Mouse (Mus musculus): ENCODE results near the gene Epop. TPM values are rescaled to one million over a fixed set of nuclear protein-coding genes. Genes with fewer than 3 reads are reported as not detected.

Gene Epop
- total RNA-seq, 2 experiments from 2014 or later, result 12.1 to 13.5 TPM

- DNase-seq (ENCODE audit: low spot score in 2 of 2), result no peak
These were observed 37.6 kb downstream of the Epop start for GRCm38 (mm10) chr11:97591910-97592309.

- DNase-seq (ENCODE audit: low spot score in 2 of 2), result no peak
These were observed 39.1 kb downstream of the Epop start for GRCm38 (mm10) chr11:97590227-97590960.

- no peak for DNase-seq (ENCODE audit: low spot score in 2 of 2)
These were observed 40.3 kb downstream of the Epop start for GRCm38 (mm10) chr11:97589216-97589615.

- no peak for DNase-seq (ENCODE audit: low spot score in 2 of 2)
These were observed 43.6 kb downstream of the Epop start for GRCm38 (mm10) chr11:97585932-97586331.

- no peak for DNase-seq (ENCODE audit: low spot score in 2 of 2)
These were observed 45.0 kb downstream of the Epop start for GRCm38 (mm10) chr11:97584476-97584875.

GRCm38 (mm10) chr11:97579088-97579857 lies 50.2 kb downstream of the Epop start:
- no peak for DNase-seq (ENCODE audit: low spot score in 2 of 2)

- no peak for DNase-seq (ENCODE audit: low spot score in 2 of 2)
These were observed 51.2 kb downstream of the Epop start for GRCm38 (mm10) chr11:97578286-97578685.

Small RNAs within 50 kb of the gene (microRNA-seq; reads per million reads assigned to microRNA genes)
- 0 reads per million in 2 experiments for gene Gm24158
- 0.85 to 1.4 reads per million in 2 experiments for gene Mir6927

Other genes with a start within 250 kb of the Epop start
- gene Arhgap23, start 214.2 kb downstream of the Epop start, total RNA-seq (2021), result 10 to 100 TPM; 66.7 to 70.0 TPM
- not detected for gene 4933428G20Rik, start 129.4 kb downstream of the Epop start, total RNA-seq (2021)
- 100 to 1,000 TPM; 309 to 331 TPM for gene Srcin1, start 53.5 kb downstream of the Epop start, total RNA-seq (2021)
- 10 to 100 TPM; 72.8 to 83.8 TPM for gene Mllt6, start 33.7 kb upstream of the Epop start, total RNA-seq (2021)
- gene Cisd3, start 56.1 kb upstream of the Epop start, total RNA-seq (2021), result 10 to 100 TPM; 47.1 to 50.2 TPM
- gene Pcgf2, start 70.8 kb upstream of the Epop start, total RNA-seq (2021), result 10 to 100 TPM; 29.9 to 32.7 TPM
- 100 to 1,000 TPM; 140 to 149 TPM for gene Psmb3, start 73.7 kb upstream of the Epop start, total RNA-seq (2021)
- gene Pip4k2b, start 115.0 kb upstream of the Epop start, total RNA-seq (2021), result 100 to 1,000 TPM; 115 to 118 TPM
- 10 to 100 TPM; 21.3 to 21.4 TPM for gene Cwc25, start 136.9 kb upstream of the Epop start, total RNA-seq (2021)
- 1 to 10 TPM in 1 of 2 experiments, under 1 TPM in 1; 0.58 to 2.0 TPM for gene 1700001P01Rik, start 146.2 kb upstream of the Epop start, total RNA-seq (2021)
- gene Rpl23, start 152.7 kb upstream of the Epop start, total RNA-seq (2021), result 100 to 1,000 TPM; 372 to 419 TPM
- 100 to 1,000 TPM; 114 to 123 TPM for gene Lasp1, start 169.3 kb upstream of the Epop start, total RNA-seq (2021)
- gene B230217C12Rik, start 211.1 kb upstream of the Epop start, total RNA-seq (2021), result 10 to 100 TPM; 44.2 to 49.6 TPM